Mouse (Mus musculus) cerebellum, adult 11 months (tissue): ENCODE measurements around the gene Cxcr5.
A peak's percentile ranks its signal among the peaks of the same experiment; 100 is the strongest.

Experiments
- DNase-seq: peaks from one replicate; pipeline ENCODE4 v3.0.0; 2022

Gene Cxcr5

DNA sequence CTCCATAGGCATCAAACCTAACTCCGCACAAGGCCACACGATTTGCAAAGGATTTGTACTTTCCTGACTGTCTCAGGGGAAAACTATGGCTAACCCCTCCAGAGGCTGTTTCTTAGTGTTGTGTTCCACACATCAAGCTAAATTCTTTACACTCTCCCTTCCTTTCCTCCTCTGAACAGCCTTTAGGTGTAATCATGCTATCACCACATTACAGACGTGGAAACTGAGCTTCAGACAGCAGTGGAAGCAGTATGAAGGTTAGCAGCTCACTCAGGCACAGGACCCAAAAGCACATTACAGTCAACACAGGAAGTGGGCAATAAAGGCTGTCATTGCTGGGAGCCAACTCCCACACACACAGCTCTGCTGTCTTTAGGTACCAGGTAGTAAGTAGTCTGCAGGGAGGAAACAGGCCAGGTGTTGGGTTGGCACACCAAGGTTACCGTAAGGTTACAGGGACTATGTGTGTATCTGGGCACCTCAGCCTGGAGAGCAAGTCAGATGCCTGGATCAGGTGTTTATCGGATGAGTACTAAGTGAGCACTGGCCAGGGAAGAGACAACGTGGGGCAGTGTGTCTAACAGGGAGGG, 28.6 kb downstream of the Cxcr5 start:
- no peak for DNase-seq

GRCm38 (mm10) chr9:44528340-44528739, 33.3 kb downstream of the Cxcr5 start:
- DNase-seq: no peak

GRCm38 (mm10) chr9:44526337-44527112, 35.2 kb downstream of the Cxcr5 start:
- DNase-seq: no peak

- no peak for DNase-seq
Measured at GRCm38 (mm10) chr9:44525589-44525988, 36.1 kb downstream of the Cxcr5 start.

GRCm38 (mm10) chr9:44525001-44525400, 36.7 kb downstream of the Cxcr5 start:
- no peak for DNase-seq

DNA sequence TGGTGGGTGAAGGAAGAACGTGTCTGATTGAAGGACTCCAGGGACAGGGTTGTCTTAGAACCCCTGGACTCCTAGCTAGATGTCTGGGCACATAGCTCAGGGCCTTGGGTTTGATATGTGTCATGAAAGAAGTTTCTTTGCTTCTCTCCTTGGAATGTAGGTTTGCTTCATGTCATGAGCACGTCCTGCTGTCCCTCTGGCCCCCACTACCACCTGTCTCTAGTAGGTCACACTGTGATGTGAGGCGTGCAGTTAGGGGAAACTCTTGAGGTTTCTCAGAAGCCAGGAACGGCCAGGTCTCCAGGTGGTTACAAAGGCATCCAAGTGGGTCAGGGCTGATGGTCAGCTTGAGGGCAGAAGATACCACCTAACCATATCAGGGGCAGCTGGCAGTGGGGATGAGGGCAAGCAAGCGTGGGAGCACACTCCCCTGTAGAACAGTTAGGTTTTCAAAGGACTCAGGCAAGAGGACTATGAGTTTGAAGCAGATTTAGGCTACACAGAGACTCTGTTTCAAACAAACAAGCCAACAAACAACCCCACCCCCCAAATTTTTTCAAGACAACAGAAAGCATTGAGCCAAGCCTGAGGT, 37.3 kb downstream of the Cxcr5 start:
- no peak for DNase-seq

DNA sequence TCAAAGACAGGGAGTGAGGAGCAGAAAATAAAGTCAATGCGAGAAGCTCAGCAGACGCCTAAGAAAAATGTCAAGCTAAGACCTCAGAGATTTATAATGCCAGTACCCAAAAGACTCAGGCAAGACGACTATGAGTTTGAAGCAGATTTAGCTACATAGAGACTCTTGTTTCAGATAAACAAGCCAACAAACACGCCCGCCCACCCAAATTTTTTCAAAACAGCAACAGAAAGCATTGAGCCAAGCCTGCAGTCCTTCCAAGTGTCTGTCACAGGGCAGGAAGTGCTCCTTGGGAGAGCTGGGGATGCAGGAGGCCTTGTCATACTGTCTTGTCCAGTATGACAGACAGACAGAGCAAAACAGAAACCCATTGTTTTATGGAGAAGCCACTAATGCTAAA, 38.0 kb downstream of the Cxcr5 start:
- DNase-seq: no peak

DNA sequence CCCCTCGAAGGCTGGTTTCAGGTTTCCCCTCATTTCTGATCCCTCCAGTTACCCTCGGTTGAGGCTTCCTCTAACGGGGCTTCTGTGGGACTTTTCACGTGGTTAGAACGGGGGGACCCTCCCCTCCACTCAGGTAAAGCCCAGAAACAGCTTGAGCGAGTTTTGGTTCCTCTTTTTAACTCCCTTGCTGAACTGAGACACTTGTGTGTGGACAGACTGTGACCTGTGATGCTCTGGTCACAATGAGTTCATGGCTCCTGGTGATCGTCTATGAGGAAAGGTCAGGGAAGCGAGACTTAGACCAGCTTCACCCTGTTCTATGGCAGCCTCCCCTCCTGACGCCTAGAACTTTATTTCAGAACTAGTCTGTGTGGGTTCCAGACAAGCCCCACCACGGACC, 39.8 kb downstream of the Cxcr5 start:
- no peak for DNase-seq

DNA sequence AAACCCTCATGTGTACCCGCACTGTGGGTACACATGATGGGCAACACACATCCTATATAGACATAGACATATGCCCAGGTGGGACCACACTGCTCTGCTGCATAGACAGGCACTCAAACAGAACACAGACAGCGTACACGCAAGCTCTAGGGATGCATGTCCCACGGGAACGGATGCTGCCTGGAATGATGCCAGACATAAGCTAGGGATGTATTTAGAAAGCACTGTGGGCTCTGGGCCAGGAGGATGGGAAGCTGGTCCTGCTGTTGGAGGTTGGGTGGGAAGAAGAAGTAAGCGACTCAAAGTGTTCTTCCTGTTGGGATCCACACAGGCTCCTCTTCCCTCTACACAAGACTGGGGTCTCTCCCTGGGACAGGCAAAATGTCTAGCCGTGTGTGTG, 43.6 kb downstream of the Cxcr5 start:
- no peak for DNase-seq

- peak; percentile 23 for DNase-seq
Measured at GRCm38 (mm10) chr9:44517368-44517767, 44.3 kb downstream of the Cxcr5 start.

DNA sequence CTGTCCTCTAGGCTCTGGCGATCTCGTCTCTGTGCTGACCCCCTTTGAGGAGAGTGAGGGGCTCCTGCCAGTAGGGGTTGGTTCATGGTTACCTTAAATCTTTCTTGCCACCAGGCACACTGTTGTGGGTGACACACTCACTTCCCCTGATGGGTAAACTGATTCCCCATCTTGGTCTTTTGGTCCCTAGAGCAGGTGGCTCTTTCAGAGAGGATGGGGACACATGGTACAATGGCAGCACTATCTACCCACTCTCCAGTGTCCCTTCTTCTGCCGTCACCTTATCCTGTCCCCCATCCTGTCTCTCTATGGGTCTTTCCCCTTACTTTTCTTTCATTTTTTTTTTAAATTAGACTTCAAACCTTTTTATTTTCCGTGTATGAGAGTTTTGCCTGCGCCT, 45.8 kb downstream of the Cxcr5 start:
- DNase-seq: no peak

DNA sequence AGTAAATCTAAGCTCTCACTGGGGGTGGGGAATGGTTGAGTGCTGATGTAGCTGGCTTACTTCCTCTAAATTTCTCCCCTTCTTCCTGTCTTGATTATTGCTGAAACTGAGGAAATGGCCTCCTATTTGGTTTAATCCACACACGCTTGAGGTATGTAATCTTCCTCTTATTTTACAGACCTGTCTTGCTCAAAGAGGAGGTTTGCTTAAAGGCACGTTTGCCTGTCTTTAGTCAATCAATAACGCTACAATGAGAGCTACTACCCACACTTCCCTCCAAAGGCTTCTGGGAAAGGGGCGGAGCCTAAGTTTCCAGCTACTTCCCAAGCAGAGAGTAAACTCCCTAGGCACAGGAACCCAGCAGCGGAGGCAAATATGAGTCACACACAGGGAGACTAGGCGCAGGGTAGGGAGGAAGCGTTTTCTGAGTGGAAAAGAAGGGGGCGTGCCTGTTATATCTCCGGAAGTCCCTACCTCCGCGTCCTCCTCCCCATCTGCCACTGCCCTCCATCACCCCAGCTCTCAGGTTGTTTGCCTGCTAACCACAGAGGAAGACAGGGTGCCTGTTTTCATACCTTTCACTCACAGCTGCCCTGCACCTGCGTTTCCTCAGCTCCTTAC, 46.4 kb downstream of the Cxcr5 start:
- no peak for DNase-seq

GRCm38 (mm10) chr9:44514147-44514546, 47.5 kb downstream of the Cxcr5 start:
- no peak for DNase-seq

DNA sequence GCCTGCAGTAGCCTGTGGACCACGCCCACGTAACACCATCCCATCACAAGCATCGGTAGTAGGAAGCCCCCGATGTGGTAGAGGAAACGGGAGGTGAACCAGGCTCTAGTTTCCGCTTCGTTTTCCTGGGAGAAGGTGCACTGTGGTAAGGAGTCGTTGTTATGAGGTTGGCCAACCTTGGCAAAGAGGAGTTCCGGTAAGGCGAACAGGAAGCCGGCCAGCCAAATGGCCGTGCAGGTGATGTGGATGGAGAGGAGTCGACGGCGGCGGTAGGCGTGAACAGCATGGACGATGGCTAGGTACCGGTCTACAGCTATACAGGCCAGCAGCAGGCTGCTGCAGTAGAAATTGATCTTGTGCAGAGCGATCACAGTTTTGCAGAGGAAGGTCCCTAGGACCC, 48.1 kb downstream of the Cxcr5 start:
- DNase-seq: no peak

GRCm38 (mm10) chr9:44513121-44513520, 48.6 kb downstream of the Cxcr5 start:
- no peak for DNase-seq

DNA sequence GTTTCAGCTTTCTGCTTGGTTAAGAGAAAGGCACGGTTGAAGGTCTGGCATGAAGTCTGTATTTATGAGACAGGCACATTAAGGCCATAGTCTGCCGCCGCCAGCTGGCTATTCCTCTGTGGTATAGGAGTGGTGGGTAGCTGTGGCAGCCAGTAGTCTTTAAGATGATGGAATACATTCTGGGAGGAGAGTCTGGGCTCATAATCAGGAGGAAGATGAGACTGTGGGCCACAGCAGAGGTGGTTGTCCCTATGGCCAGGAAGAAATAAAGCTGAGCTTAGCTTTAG, 49.0 kb downstream of the Cxcr5 start:
- no peak for DNase-seq

GRCm38 (mm10) chr9:44511935-44512716, 49.6 kb downstream of the Cxcr5 start:
- DNase-seq: peak; percentile 17

DNA sequence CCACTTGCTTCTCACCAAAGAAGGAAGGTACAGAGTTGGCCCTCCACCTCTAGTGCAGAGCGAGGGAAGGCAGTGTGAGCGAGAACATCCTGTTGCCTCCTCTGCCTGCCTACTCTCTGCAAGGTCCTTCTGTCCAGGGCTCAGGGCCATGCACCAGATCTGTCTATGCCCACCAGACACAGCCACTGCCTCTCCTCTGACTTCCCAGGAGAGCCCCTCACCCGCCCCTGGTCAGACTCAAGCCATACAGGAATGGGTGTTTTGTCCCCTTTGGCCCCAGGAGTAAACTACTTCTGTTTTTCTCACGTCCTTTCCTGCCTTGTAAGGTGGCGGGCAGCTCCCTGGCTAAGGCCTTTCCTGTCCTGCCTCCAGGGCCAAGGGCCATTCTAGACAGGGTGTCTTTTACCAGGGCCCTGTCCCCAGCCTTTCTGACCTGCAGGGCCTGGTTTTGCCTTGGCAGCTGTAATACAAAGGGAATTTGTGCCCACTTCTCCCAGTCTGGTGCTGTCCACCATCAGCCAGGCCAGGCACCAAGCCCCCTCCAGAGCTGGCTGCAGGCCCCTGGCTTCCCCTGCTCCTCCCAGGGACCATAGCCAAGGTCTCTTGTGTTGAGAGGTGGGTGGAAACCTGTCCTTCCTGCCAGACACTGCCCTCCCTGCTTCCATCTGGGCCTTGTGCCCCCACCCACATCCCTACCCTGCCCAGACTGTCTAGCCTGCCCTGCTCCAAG, 50.6 kb downstream of the Cxcr5 start:
- peak; percentile 54 for DNase-seq

- DNase-seq: peak; percentile 26
Measured at GRCm38 (mm10) chr9:44510355-44510871, 51.3 kb downstream of the Cxcr5 start.

GRCm38 (mm10) chr9:44509487-44510354, 52.0 kb downstream of the Cxcr5 start:
- peak; percentile 88 for DNase-seq
